Mouse (Mus musculus) G1E (cell line): ENCODE data around the gene Kcnab1. TPM values are rescaled to one million over a fixed set of nuclear protein-coding genes. Genes with fewer than 3 reads are reported as not detected.

Experiments used
- ATAC-seq: 2 replicates; pipeline ENCODE4 v1.8.0; 2016; ENCODE audit warnings: mild to moderate bottlenecking; ENCODE audit not compliant: insufficient number of reproducible peaks, poor library complexity, low FRiP score, severe bottlenecking; ENCODE audit errors: extremely low read depth
- DNase-seq: peaks from one replicate; pipeline ENCODE4 v3.0.0; 2012; ENCODE audit warnings: low spot score
- H3K27me3 ChIP-seq: 2 replicates; pipeline ENCODE4 v1.6.1; 2012; ENCODE audit warnings: mild to moderate bottlenecking, low read length, inconsistent platforms; ENCODE audit not compliant: insufficient read depth
- H3K36me3 ChIP-seq: replicated peaks from 2 replicates; pipeline ENCODE3; 2012; ENCODE audit warnings: mild to moderate bottlenecking, inconsistent platforms
- H3K4me1 ChIP-seq: 2 replicates; pipeline ENCODE4 v1.6.1; 2012; ENCODE audit warnings: low read depth, low read length, inconsistent platforms, mixed read lengths; ENCODE audit not compliant: insufficient read depth
- H3K4me3 ChIP-seq: 2 replicates; pipeline ENCODE4 v1.5.1; 2012; ENCODE audit warnings: low read depth, mild to moderate bottlenecking, inconsistent platforms, low read length, moderate library complexity, mixed read lengths
- H3K9me3 ChIP-seq: replicated peaks from 2 replicates; pipeline ENCODE4 v1.6.1; 2012; ENCODE audit warnings: inconsistent platforms
- CTCF ChIP-seq: IDR thresholded peaks from 2 replicates; pipeline ENCODE4 v1.5.1; 2012; ENCODE audit warnings: low read depth, low read length, inconsistent platforms, mixed read lengths
- GATA1 ChIP-seq: IDR thresholded peaks from 2 replicates; pipeline ENCODE4 v1.6.1; 2012; ENCODE audit warnings: borderline replicate concordance, low read length, inconsistent platforms, mixed read lengths
- GATA2 ChIP-seq: IDR thresholded peaks from 2 replicates; pipeline ENCODE4 v1.6.1; 2012; ENCODE audit warnings: low read depth, low read length, inconsistent platforms, borderline replicate concordance
- POLR2AphosphoS5 ChIP-seq: IDR thresholded peaks from 2 replicates; pipeline ENCODE4 v1.6.1; 2012; ENCODE audit warnings: low read depth, low read length, inconsistent platforms; ENCODE audit not compliant: insufficient replicate concordance
- TAL1 ChIP-seq: conservative IDR thresholded peaks from 2 replicates; pipeline ENCODE4 v1.6.1; 2012; ENCODE audit warnings: low read depth, low read length, inconsistent platforms, mixed read lengths
- polyA plus RNA-seq: library from polyadenylated mRNA; stranded (reverse); fragments of >175 nt; gene quantifications from 2 replicates; pipeline ENCODE4 v1.2.3, GENCODE M21; 2012
- total RNA-seq, 2 experiments: library from RNA; stranded (forward) in 1 of 2; stranded (reverse) in 1 of 2; fragments of 200-1000 nt in 1 of 2; fragments of >200 nt in 1 of 2; fragmentation: Nextera tagmentation in 1 of 2; gene quantifications; 2 replicates each; pipeline ENCODE4 v1.2.3; 2014 to 2017

Gene Kcnab1
- total and polyA plus RNA-seq, 3 experiments: 0.22 TPM; not detected in 2

DNA sequence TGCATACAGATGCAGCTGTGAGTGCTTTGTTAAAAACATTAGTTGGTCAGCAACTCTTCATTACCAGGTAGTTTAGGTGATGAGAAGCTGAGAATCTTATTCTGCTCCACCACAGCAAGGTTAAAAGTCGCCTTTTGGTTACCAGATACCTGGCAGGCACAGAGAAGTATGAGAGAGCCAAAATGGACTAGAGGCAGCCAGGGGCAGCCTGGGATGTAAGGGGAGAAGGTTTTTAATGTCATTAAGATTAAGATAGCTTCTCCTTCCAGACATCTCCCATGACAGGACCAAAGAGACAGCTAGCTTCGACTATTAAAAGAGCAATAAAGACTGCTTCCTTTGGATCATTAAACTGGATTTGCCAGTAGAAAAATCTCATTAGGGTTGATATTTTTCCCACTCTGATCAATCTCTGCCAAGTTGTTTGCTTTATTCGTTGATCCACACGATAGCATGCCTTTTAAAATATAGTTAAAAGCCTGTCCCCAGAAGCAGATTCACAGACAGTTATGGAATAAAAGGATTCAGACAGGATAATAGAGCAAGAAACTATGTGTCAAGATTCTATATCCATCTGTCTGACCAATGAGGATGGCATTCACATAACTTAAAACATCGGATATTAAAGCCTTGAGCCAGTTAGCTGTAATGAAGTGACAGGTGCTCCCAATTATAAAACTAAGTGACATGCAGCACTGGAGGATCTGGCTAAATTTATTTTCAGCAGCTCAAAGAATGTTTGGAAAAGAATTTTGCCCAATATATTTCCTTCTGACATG lies 231.2 kb downstream of the Kcnab1 start:
- no peaks in the 10 kb centered on the region for H3K36me3 ChIP-seq
- ATAC-seq: no peak
- TF ChIP-seq GATA2 (no peak), CTCF (no peak), POLR2AphosphoS5 (no peak), GATA1 (no peak), TAL1 (no peak)
- H3K27me3 ChIP-seq: no peaks in the 10 kb centered on the region
- no peak overlapping the region for H3K4me3 ChIP-seq
- H3K9me3 ChIP-seq: no peaks in the 10 kb centered on the region
- DNase-seq: no peak
- H3K4me1 ChIP-seq: no peaks in the 10 kb centered on the region

DNA sequence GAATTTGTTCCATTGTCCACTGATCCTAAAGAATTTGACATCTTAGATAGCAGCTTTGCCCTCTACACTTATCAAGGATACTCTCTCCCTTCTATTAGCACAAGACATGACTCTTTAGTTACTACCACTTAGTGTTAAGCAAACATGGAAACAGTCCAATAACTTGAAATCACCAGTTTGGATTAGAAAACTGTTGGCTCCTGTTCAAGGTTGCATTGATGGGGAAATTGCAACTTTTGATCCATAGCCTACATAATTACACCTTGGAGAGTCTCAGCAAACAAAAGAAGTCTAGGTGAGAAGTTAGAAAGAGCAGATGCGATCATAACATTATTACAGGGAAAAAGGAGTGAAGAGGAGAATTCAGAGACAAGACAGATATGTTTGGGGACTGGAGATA lies 237.0 kb downstream of the Kcnab1 start:
- no peaks in the 10 kb centered on the region for H3K4me1 ChIP-seq
- no peaks in the 10 kb centered on the region for H3K27me3 ChIP-seq
- no peaks in the 10 kb centered on the region for H3K9me3 ChIP-seq
- TF ChIP-seq TAL1 (no peak), POLR2AphosphoS5 (no peak), GATA2 (no peak), CTCF (no peak), GATA1 (no peak)
- no peak overlapping the region for H3K4me3 ChIP-seq
- H3K36me3 ChIP-seq: no peaks in the 10 kb centered on the region
- ATAC-seq (no peak), DNase-seq (no peak)

DNA sequence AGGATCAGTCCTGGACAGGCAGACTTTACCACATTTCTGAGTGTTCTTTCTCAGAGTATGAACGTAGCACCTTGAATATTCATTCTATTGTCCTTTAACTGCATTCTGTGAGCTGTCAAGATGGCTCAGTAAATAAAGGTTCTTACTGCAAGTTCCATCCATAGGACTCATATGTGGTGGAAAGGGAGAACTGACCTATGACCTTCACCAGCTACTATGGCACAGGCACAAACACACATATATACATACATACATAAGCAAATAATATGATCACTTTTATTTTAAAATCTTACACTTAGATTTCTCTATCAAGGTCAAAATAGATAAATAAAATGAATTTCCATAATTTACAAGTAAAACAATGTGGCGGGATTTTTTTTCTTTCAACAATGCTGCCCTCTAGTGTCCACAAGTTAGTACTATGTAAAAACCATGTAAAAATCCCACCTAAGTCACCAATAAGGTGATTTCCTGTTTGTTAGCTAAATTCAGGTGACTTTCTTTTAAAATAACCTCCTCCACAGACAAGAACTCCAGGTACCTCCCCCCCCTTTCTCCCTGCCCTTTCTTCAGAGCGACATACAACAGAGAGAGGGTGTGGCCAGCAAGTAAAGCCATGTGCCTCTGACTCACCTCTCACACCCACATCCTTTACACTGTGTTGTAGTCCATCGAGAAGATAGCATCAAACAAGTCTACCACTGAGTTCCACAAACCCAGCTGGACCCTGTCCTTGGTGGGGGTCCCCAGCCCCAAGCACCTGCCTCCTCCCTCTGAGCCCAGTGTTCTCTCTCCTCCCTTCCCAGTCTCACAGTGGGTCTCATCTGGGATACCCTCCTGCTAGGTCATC lies 243.3 kb downstream of the Kcnab1 start:
- no peaks in the 10 kb centered on the region for H3K9me3 ChIP-seq
- H3K27me3 ChIP-seq: no peaks in the 10 kb centered on the region
- peaks cover 6% of the 10 kb centered on the region; the same call in 1 of the 2 replicates for H3K4me1 ChIP-seq
- ATAC-seq: no peak
- TF ChIP-seq GATA1: no peak
- TF ChIP-seq POLR2AphosphoS5: no peak
- no peak for TF ChIP-seq TAL1
- no peak for TF ChIP-seq CTCF
- no peak for TF ChIP-seq GATA2
- DNase-seq: peak; percentile 3
- H3K36me3 ChIP-seq: peaks cover 15% of the 10 kb centered on the region
- no peak overlapping the region for H3K4me3 ChIP-seq

DNA sequence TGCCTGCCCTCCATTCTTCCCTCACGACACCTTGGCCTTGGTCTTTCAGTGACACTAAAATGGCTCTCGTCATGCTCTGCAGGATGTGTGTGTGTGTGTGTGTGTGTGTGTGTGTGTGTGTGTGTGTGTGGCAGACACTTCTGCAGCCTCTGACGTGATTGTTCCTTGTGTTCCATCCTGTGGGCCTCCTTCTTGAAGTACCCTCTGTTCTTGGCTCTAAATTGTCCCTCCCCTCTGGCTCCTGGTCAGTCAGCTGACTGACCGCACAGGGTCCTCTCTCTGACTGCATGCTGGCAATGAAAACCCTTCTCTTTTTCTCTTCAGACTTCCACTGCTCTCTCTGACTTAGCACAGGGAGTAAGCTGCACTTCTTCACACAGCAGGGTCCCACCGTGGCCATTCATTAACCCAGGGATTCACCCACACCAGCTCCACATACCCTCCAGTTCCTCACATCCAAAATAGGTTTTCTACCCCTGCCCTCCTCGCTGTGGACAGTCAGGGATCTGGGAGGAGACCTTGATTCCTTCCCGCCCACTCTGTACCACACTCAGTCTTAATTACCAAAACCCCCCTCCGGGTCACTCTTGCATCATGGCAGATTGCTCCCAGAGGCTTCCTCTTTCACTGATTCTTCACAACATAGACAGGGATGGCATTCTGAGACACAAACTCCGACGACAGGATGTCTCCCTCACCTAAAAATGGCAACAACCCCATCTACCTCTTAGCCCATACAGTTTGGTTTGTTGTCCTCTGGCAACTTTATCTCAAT lies 244.3 kb downstream of the Kcnab1 start:
- no peaks in the 10 kb centered on the region for H3K9me3 ChIP-seq
- ATAC-seq: no peak
- H3K27me3 ChIP-seq: no peaks in the 10 kb centered on the region

DNA sequence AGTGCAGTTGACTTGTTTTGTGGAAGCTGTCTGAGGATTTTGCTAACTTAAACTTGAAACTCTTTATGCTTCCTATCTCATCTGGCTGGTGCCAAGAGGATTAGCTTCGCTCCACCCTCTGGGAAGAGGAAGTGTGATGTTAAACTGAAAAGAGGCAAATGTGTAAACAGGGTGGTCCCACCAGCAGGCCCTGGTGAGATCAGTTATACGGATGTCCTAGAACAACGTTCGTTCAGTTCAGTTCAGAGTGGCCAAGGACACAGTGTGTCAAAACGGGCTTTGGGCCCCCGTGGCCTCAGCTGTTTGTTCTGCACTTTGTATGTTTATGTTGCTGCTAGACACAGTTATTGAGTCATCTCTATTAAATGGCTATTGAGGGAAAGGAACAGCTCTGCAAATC lies 246.3 kb downstream of the Kcnab1 start:
- H3K36me3 ChIP-seq: peaks cover 15% of the 10 kb centered on the region
- TF ChIP-seq TAL1 (no peak), GATA1 (no peak), CTCF (no peak), GATA2 (no peak), POLR2AphosphoS5 (no peak)
- H3K27me3 ChIP-seq: no peaks in the 10 kb centered on the region
- DNase-seq (no peak), ATAC-seq (no peak)
- peaks cover 6% of the 10 kb centered on the region; the same call in 1 of the 2 replicates for H3K4me1 ChIP-seq
- H3K4me3 ChIP-seq: no peak overlapping the region
- H3K9me3 ChIP-seq: no peaks in the 10 kb centered on the region

More for the DNA sequence above, 244.3 kb downstream of the Kcnab1 start:
- Histone ChIP-seq H3K4me3 (no peak overlapping the region), H3K4me1 (peaks cover 6% of the 10 kb centered on the region; the same call in 1 of the 2 replicates), H3K36me3 (peaks cover 15% of the 10 kb centered on the region)
- no peak for TF ChIP-seq GATA1
- no peak for TF ChIP-seq TAL1
- TF ChIP-seq POLR2AphosphoS5: no peak
- no peak for TF ChIP-seq CTCF
- DNase-seq: no peak
